Mouse (Mus musculus) embryo, embryonic 9.5 days (tissue): ENCODE data around the gene Eif2ak2.

Source experiments
- DNase-seq: peaks from one replicate; pipeline ENCODE4 v3.0.0-alpha.2; 2017; ENCODE audit errors: extremely low spot score

The Eif2ak2 gene

DNA sequence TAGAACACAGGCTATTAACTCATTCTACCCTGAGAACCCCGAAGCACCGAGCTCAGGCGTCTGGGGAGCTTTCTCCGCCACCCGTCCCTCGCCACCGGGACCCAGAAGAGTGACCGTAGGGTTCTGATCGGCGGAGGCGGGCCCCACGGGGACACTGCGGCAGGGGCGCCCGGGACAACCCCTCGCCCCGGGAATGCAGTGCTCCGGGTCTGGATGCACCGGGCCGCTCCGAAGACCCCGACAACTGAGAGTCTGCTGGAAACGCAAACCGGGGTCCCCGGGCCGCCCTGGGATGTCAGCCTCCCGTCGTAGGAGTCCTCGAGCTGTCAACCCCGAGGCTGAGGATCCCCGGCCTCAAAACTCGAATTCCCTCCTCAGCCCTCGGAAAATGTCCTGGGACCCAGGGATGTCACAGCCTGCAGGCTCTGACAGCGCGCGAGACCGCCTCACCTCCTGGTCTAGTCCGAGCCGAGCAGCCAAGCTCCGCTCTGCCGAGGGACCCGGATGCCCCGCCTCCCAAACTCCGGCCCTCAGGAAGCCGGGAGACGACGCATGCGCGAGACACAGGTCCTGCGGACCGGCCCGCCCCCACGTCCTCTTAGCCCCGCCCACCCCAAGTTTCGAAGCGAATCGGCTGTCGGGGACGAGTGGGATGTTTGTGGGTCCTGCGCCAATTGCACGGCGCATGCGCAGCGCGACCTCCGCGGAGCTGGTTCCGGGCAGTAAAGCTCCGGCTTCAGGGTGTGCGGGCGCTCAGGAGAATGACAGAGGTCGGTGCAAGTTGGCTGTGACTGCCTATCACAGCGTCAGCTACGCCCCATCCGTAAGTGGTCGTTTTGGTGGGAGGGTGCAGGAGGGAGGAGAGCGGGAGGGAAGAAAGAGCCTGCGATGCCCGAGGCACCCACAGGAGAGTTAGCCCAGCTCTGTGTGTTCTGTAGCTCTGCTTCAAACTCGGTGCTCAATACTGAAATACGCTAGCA is 47.2 kb downstream of the Eif2ak2 start, which contains the start of the genes Heatr5b and Gpatch11:
TSS of gene Heatr5b (minus strand) at position 509 of the 980 bp plus-strand sequence.
TSS of gene Gpatch11 (plus strand) at position 712 of the 980 bp plus-strand sequence.
- peak; percentile 98 for DNase-seq

DNA sequence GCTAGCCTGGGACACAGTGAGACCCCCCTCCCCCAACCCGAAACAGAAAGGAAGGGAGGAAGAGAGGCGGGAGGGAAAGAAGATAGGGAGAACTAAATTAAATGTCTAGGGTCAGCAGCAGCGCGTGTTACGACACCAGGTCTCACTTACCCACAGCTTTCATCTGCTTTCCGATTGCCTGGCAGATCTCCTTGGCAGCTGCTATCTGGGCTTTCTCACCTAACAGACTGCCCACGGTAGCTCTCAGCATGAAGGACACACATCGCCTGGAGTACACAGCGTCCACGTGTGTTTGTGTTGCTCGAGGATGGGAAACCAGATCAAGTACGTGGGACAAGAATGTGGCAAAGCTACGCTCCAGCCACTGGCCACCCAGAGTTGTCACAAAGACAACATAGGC is 58.0 kb downstream of the Eif2ak2 start:
- no peak for DNase-seq

DNA sequence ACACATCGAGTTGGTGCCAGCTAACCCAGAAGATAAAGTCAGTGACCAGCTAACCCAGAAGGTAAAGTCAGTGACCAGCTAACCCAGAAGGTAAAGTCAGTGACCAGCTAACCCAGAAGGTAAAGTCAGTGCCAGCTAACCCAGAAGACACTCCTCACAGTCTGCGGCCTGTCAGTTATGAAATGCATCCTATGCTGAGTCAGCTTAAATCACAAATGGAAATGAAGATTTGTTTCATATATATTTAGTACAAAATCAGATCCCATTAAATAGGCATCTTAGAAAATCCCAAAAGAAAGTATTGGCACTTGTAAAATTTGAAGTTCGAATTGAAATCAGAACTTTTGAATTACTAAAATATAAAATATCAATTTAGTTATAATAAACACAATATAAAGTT is 72.8 kb downstream of the Eif2ak2 start:
- no peak for DNase-seq

- DNase-seq, result peak; percentile 34
Observed at GRCm38 (mm10) chr17:78809019-78809418, 73.4 kb downstream of the Eif2ak2 start.
